Comparison of ENCODE assay signal across 16 mouse cellular contexts in the genomic region with DNA sequence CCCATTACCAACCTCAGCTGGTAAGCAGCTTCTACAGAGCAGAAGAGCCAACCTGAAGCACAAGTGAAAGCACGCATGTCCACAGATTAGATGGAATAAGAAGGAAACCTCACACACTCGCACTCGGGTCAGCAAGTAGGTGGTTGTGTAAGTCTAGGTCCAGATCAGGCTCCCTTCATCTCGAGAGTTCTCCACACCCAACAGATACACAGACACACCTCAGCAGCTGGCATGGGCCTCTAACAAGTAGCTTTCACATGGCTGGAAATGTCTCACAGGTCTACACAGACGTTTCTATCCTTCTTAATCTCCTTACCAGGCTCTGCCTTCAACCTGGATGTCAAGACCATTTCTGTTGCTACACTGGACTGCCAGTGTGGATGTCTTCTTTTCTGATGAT.
"Had no signal": no experiment of that assay in that cellular context is flagged by ENCODE, and none has a peak within 500 bp of the region (broad histone marks: within the 10 kb centered on the region; RNA-seq: fewer than 3 reads in every experiment).

No protein-coding gene starts in this region.

- H3K27ac ChIP-seq: liver, embryonic 13.5 days; liver, embryonic 15.5 days; macrophage; midbrain, embryonic 13.5 days; midbrain, embryonic 15.5 days; neural tube, embryonic 12.5 days; stomach, embryonic 15.5 days had no signal

- H3K4me3 ChIP-seq: liver, embryonic 13.5 days; liver, embryonic 15.5 days; megakaryocyte, embryonic 14.5 days; midbrain, embryonic 13.5 days; midbrain, embryonic 15.5 days; neural tube, embryonic 12.5 days; stomach, embryonic 15.5 days had no signal

- H3K9me3 ChIP-seq: liver, embryonic 13.5 days; liver, embryonic 15.5 days; megakaryocyte, embryonic 14.5 days; midbrain, embryonic 13.5 days; midbrain, embryonic 15.5 days; neural tube, embryonic 12.5 days; stomach, embryonic 15.5 days had no signal

- H3K4me2 ChIP-seq: liver, embryonic 11.5 days; liver, embryonic 13.5 days; liver, embryonic 15.5 days; midbrain, embryonic 11.5 days; midbrain, embryonic 13.5 days; midbrain, embryonic 15.5 days; neural tube, embryonic 12.5 days; stomach, embryonic 15.5 days had no signal

- H3K9ac ChIP-seq: liver, embryonic 13.5 days; liver, embryonic 15.5 days; liver, postnatal 0 days; midbrain, embryonic 13.5 days; midbrain, embryonic 15.5 days; neural tube, embryonic 12.5 days; stomach, embryonic 15.5 days had no signal

- H3K27me3 ChIP-seq: liver, embryonic 13.5 days; liver, embryonic 15.5 days; midbrain, embryonic 13.5 days; midbrain, embryonic 15.5 days; neural tube, embryonic 12.5 days; stomach, embryonic 15.5 days had no signal

- ATAC-seq: liver, postnatal 0 days; midbrain, embryonic 13.5 days; midbrain, embryonic 15.5 days had no signal

- H3K36me3 ChIP-seq: liver, embryonic 13.5 days; liver, embryonic 15.5 days; midbrain, embryonic 13.5 days; midbrain, embryonic 15.5 days; neural tube, embryonic 12.5 days; stomach, embryonic 15.5 days had no signal

- DNase-seq: liver; liver, embryonic 13.5 days; liver, postnatal 0 days; right cerebral cortex, postnatal 14 days; thymus, adult 18-20 months; thymus, postnatal 14 days; thymus, postnatal 36 days had no signal
